14 mouse cellular contexts compared by ENCODE assay signal in genomic region chr13:37415696-37416095, GRCm38 (mm10).
DNase-seq lines count a peak whose midpoint lies in the region; ATAC-seq lines count a peak whose summit lies in the region.
"Had no signal": no experiment of that assay in that cellular context is flagged by ENCODE, and none has a peak within 500 bp of the region (broad histone marks: within the 10 kb centered on the region; RNA-seq: fewer than 3 reads in every experiment).

No protein-coding gene starts in this region.

- peak; percentile 77 for DNase-seq in right cerebral cortex, adult 18-20 months
- DNase-seq in right cerebral cortex, postnatal 14 days = no peak
- peak; percentile 79 to 91 for DNase-seq in layer of hippocampus, adult 18-20 months (ENCODE audit: low spot score in 2 of 2)
- DNase-seq in layer of hippocampus, postnatal 25 days (ENCODE audit: extremely low spot score in 1 of 2, low spot score in 1 of 2) = peak; percentile 25
- peak; percentile 47 to 72 for DNase-seq in right cerebral cortex, postnatal 36 days (ENCODE audit: low spot score in 2 of 2)
- no peak for DNase-seq in heart, adult 8-10 months (ENCODE audit: low spot score)
- DNase-seq: cerebellum, adult 9-10 months; kidney, adult 9 months; kidney, postnatal 25 days; lung, adult 2 months; thymus, postnatal 36 days had no signal

- no peak for ATAC-seq in monocyte, adult 5-6 weeks (replicated peaks; ENCODE audit: insufficient number of reproducible peaks, low FRiP score, low TSS enrichment, poor library complexity, severe bottlenecking)
- ATAC-seq: forebrain, embryonic 13.5 days; liver, embryonic 12.5 days had no signal

Comparison
In these comparisons a context has a peak if more than half of its experiments do, and no peak if none do; other contexts are left out.
1. DNase-seq: peak in right cerebral cortex, adult 18-20 months (single experiment), layer of hippocampus, adult 18-20 months (2 of 2), layer of hippocampus, postnatal 25 days (2 of 2) and right cerebral cortex, postnatal 36 days (2 of 2); none in right cerebral cortex, postnatal 14 days (single experiment) and heart, adult 8-10 months (single experiment).